Mouse (Mus musculus): ENCODE measurements around the gene Pip5kl1. TPM values are rescaled to one million over a fixed set of nuclear protein-coding genes. Genes with fewer than 3 reads are reported as not detected.

Pip5kl1 gene
- polyA plus RNA-seq, 2 experiments, result 0.11 TPM; not detected in 1

- Histone ChIP-seq H3K4me2 (ENCODE audit: low read depth) (no peak overlapping the region), H3K27me3 (ENCODE audit: control insufficient read depth, insufficient read depth, low read length) (no peaks in the 10 kb centered on the region), H3K9me3 (ENCODE audit: control insufficient read depth, low read length) (no peaks in the 10 kb centered on the region), H3K27ac (no peak overlapping the region), H3K4me1 (replicated peaks; ENCODE audit: control insufficient read depth in 2 of 2, insufficient read depth in 2 of 2, low read length in 1 of 2) (peaks cover 0 to 17% of the 10 kb centered on the region in 2 experiments; a peak in 2 of 4 replicates), H3K36me3 (replicated peaks; ENCODE audit: control insufficient read depth, insufficient read depth, low read depth) (no peaks in the 10 kb centered on the region), H3K4me3 (ENCODE audit: insufficient read depth in 1 of 2, low read depth in 2 of 2, low read length in 2 of 2) (no peak overlapping the region), H3K9ac (replicated peaks) (no peak overlapping the region)
- no peak for TF ChIP-seq EP300 (IDR thresholded peaks at IDR 0.05; ENCODE audit: low read depth)
- TF ChIP-seq CTCF (IDR thresholded peaks at IDR 0.05; ENCODE audit: low read depth), result no peak
- WGBS (ENCODE audit: insufficient replicate concordance), result 75% methylated on average over 11 of the region's 11 CpGs
- ATAC-seq (ENCODE audit: insufficient read depth), result no peak
- DNase-seq (ENCODE audit: low read depth in 3 of 3, low spot score in 3 of 3), result no peak
These were observed 14.7 kb downstream of the Pip5kl1 start for GRCm38 (mm10) chr2:32589213-32589795.

DNA sequence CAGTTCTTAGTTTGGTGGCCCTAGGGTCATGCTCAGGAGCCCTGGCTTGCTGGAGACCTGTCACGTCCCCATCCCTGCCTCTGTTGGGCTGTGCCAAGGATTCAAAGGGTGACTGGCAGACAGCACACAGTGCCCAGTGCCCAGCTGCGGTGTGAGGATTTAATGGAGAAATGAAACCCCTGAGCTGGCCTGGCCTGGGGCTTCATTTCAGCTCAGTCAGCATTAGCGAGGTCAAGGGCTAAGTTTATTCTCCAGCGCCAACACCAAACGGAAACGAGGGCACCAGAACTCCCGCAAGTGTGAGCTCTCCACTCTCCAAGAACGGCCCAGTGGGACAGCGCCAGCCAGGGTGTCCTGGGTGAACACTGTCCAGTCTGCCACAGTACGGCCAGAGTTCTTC lies 15.6 kb downstream of the Pip5kl1 start:
- Histone ChIP-seq H3K4me1 (replicated peaks; ENCODE audit: control insufficient read depth in 2 of 2, insufficient read depth in 2 of 2, low read length in 1 of 2) (peaks cover 0 to 17% of the 10 kb centered on the region in 2 experiments; a peak in 2 of 4 replicates), H3K4me2 (ENCODE audit: low read depth) (no peak overlapping the region), H3K9me3 (ENCODE audit: control insufficient read depth, low read length) (no peaks in the 10 kb centered on the region), H3K27ac (no peak overlapping the region), H3K9ac (replicated peaks) (no peak overlapping the region), H3K4me3 (ENCODE audit: insufficient read depth in 1 of 2, low read depth in 2 of 2, low read length in 2 of 2) (no peak overlapping the region), H3K27me3 (ENCODE audit: control insufficient read depth, insufficient read depth, low read length) (no peaks in the 10 kb centered on the region), H3K36me3 (replicated peaks; ENCODE audit: control insufficient read depth, insufficient read depth, low read depth) (no peaks in the 10 kb centered on the region)
- 79% methylated on average over 10 of the region's 10 CpGs for WGBS (ENCODE audit: insufficient replicate concordance)
- no peak for ATAC-seq (ENCODE audit: insufficient read depth)
- no peak for TF ChIP-seq CTCF (IDR thresholded peaks at IDR 0.05; ENCODE audit: low read depth)
- no peak for TF ChIP-seq EP300 (IDR thresholded peaks at IDR 0.05; ENCODE audit: low read depth)
- DNase-seq (ENCODE audit: low read depth in 3 of 3, low spot score in 3 of 3), result no peak

DNA sequence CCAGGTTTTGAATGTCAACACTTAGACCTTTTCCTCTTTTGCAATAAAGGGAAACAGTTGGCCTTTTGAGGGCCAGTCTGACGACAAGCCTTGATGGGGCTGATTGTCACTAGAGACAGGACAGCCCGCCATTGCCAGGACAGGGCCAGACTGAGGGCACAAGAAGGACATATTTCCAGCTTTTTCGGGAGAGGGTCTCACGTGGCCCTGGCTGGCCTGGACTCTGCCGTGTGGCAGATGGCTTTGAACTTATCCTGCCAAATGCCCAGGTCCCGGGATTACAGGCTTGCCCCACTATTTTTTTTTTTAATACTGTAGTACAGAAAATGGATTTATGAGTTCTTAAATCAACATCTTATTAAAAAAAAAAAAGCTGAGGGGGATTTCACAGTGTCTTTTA lies 16.7 kb downstream of the Pip5kl1 start:
- TF ChIP-seq EP300 (IDR thresholded peaks at IDR 0.05; ENCODE audit: low read depth) (no peak), CTCF (IDR thresholded peaks at IDR 0.05; ENCODE audit: low read depth) (no peak)
- Histone ChIP-seq H3K4me1 (replicated peaks; ENCODE audit: control insufficient read depth in 2 of 2, insufficient read depth in 2 of 2, low read length in 1 of 2) (peaks cover 0 to 16% of the 10 kb centered on the region in 2 experiments; a peak in 2 of 4 replicates), H3K4me3 (ENCODE audit: insufficient read depth in 1 of 2, low read depth in 2 of 2, low read length in 2 of 2) (no peak overlapping the region), H3K9me3 (ENCODE audit: control insufficient read depth, low read length) (no peaks in the 10 kb centered on the region), H3K27me3 (ENCODE audit: control insufficient read depth, insufficient read depth, low read length) (no peaks in the 10 kb centered on the region), H3K4me2 (ENCODE audit: low read depth) (no peak overlapping the region), H3K27ac (no peak overlapping the region), H3K9ac (replicated peaks) (no peak overlapping the region), H3K36me3 (replicated peaks; ENCODE audit: control insufficient read depth, insufficient read depth, low read depth) (no peaks in the 10 kb centered on the region)
- DNase-seq (ENCODE audit: low read depth in 3 of 3, low spot score in 3 of 3), result no peak
- no peak for ATAC-seq (ENCODE audit: insufficient read depth)
- WGBS (ENCODE audit: insufficient replicate concordance), result 65% methylated on average over 6 of the region's 6 CpGs

DNA sequence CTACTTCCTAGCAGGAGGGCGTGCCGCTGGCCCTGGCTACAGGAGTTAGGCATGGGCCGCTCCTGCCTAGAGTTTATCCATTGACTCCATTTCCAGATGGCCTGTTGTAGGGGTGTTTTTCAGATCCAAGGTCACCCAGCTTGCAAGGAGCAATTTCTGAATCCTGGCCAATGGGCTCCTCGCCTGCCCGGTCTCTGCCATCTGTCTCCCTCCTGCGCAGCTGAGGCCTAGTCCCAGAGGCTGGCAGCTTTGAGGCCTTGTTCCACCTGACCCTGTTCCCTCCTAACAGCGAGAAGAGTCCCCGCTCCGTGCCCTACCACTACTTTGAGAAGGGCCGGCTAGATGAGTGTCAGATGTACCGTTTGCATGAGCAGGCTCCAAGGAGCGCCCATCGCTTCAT lies 22.1 kb downstream of the Pip5kl1 start:
- peaks cover 0 to 4% of the 10 kb centered on the region in 2 experiments; a peak in 3 of 4 replicates for H3K4me1 ChIP-seq (replicated peaks; ENCODE audit: control insufficient read depth in 2 of 2, insufficient read depth in 2 of 2, low read length in 1 of 2)
- ATAC-seq (ENCODE audit: insufficient read depth) (no peak), DNase-seq (ENCODE audit: low read depth in 3 of 3, low spot score in 3 of 3) (no peak)
- no peaks in the 10 kb centered on the region for H3K9me3 ChIP-seq (ENCODE audit: control insufficient read depth, low read length)
- H3K36me3 ChIP-seq (replicated peaks; ENCODE audit: control insufficient read depth, insufficient read depth, low read depth), result no peaks in the 10 kb centered on the region
- no peaks in the 10 kb centered on the region for H3K27me3 ChIP-seq (ENCODE audit: control insufficient read depth, insufficient read depth, low read length)
- TF ChIP-seq EP300 (IDR thresholded peaks at IDR 0.05; ENCODE audit: low read depth) (no peak), CTCF (IDR thresholded peaks at IDR 0.05; ENCODE audit: low read depth) (no peak)
- 87% methylated on average over 13 of the region's 13 CpGs for WGBS (ENCODE audit: insufficient replicate concordance)
- H3K4me3 ChIP-seq (ENCODE audit: insufficient read depth in 1 of 2, low read depth in 2 of 2, low read length in 2 of 2), result no peak overlapping the region
- H3K27ac ChIP-seq, result no peak overlapping the region
- H3K9ac ChIP-seq (replicated peaks), result no peak overlapping the region
- H3K4me2 ChIP-seq (ENCODE audit: low read depth), result no peak overlapping the region

- H3K27me3 ChIP-seq (ENCODE audit: control insufficient read depth, insufficient read depth, low read length), result no peaks in the 10 kb centered on the region
- ATAC-seq (ENCODE audit: insufficient read depth) (no peak), DNase-seq (ENCODE audit: low read depth in 3 of 3, low spot score in 3 of 3) (no peak)
- no peak overlapping the region for H3K9ac ChIP-seq (replicated peaks)
- H3K4me1 ChIP-seq (replicated peaks; ENCODE audit: control insufficient read depth in 2 of 2, insufficient read depth in 2 of 2, low read length in 1 of 2), result peaks cover 3 to 9% of the 10 kb centered on the region in 2 experiments
- no peak overlapping the region for H3K4me2 ChIP-seq (ENCODE audit: low read depth)
- H3K9me3 ChIP-seq (ENCODE audit: control insufficient read depth, low read length), result no peaks in the 10 kb centered on the region
- H3K36me3 ChIP-seq (replicated peaks; ENCODE audit: control insufficient read depth, insufficient read depth, low read depth), result no peaks in the 10 kb centered on the region
- no peak overlapping the region for H3K4me3 ChIP-seq (ENCODE audit: insufficient read depth in 1 of 2, low read depth in 2 of 2, low read length in 2 of 2)
- 75% methylated on average over 5 of the region's 5 CpGs for WGBS (ENCODE audit: insufficient replicate concordance)
- H3K27ac ChIP-seq, result no peak overlapping the region
- TF ChIP-seq EP300 (IDR thresholded peaks at IDR 0.05; ENCODE audit: low read depth), result no peak
- TF ChIP-seq CTCF (IDR thresholded peaks at IDR 0.05; ENCODE audit: low read depth), result no peak
These were observed 22.7 kb downstream of the Pip5kl1 start for GRCm38 (mm10) chr2:32597248-32597647.
